Mouse (Mus musculus): ENCODE data around the gene Ptprz1.
"Not testable (repeated sequence)": the region's sequence is repeated elsewhere in the genome, so short reads cannot be mapped to it uniquely, and the experiment has no call there.

Ptprz1 gene

DNA sequence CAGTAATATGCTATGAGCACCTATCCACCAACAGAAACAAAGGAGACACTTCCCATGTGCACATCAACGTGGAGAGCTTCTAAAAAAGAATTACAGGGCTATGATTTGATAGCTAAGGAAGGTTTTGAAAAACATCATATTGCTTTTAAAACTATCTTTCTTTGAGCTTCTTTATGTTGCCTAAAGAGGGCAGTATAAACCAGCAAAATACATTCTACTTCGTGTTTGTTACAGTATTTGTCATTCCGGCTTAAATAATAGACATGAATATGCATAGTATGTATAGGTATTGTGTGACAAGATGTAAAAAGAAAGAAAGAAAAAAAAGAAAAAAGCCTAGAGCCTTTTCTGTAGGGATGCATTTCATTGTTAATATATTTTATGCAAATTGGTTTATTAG is 127.8 kb downstream of the Ptprz1 start:
- DNase-seq (ENCODE audit: low spot score in 2 of 2), result no peak

DNA sequence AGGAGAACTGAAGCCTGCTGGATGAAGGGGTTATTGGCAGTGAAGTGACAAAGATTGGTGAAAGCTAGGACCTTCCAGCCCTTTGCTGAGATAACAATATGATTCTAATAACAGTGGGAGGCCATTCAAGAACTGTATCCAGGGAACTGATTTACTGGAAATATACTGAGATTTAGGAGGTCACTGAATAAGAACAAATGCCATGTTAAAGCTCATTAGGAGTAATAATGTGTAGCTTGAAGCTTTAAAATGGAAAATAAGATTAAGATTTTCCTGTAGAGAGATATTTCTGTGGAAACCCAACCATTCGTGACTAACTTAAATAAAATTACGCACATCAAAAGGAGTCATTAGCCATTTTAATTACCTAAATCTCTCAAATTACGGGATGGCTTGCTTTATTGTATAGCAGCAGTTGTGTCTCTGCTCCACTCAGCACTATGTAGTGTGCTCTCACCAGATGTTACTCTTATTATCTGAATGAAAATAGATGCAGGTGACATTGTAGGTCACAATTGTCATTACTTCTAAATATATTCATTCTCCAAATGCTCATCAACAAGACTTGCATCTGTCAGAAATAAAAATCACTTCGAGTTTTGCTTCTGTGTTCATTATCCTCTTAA is 139.8 kb downstream of the Ptprz1 start:
- DNase-seq (ENCODE audit: low spot score in 2 of 2), result no peak

DNA sequence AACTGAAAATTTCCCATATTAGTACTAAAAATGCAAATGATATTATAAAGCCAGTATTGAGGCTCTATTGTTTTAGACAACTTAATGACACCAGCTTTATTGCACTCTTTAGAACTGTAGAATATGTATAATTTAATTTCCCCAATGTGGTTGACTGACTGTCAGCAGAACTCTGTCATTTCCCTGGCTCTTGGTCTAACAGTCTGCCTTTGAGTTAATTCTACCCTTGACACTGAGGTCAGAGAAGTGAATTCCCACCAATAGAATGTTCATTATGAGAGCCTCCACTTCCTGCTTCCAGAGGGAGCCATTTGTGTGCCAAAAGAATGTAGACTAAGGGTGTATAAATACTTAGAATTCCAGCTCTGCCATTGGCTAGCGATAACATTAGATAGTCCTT is 152.9 kb downstream of the Ptprz1 start:
- DNase-seq (ENCODE audit: low spot score in 2 of 2), result no peak

DNA sequence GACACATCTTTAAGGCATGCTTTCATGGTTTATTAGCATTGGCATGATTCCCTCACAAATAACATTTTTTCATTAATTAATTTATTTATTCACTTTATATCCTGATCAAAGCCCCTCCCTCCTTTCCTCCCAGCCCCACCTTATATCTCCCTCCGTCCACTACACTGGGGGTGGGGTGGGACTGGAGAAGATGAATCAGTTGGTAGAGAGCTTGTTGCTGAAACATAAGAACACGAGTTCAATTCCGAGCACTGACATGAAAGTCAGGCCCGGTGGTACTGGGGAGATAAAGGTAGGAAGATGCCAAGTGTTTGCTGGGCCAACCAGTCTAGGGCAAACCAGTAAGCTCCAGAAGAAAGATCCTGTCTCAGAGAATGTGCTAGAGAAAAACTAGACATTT is 173.5 kb downstream of the Ptprz1 start:
- no peak for DNase-seq (ENCODE audit: low spot score in 2 of 2)

DNA sequence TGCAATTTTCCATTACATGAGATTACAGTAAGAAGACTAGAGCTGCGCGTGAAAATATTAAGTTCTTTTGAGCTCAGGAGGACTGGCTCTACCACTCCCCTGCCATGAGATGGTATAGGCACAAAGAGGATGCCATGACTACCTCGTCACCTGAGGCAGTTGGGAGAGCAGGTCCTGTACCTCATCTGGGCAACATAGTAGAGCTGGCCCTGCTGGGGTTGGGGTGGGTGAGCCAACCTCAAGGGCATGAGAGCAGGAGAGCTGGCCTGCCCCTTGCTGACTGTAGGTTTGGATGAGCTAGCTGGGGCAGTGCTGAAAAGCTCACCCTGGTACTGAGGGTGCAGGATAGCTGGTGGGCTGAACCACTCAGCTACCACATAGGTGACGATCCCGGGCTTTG is 180.4 kb downstream of the Ptprz1 start:
- DNase-seq (ENCODE audit: low spot score in 2 of 2), result no peak

DNA sequence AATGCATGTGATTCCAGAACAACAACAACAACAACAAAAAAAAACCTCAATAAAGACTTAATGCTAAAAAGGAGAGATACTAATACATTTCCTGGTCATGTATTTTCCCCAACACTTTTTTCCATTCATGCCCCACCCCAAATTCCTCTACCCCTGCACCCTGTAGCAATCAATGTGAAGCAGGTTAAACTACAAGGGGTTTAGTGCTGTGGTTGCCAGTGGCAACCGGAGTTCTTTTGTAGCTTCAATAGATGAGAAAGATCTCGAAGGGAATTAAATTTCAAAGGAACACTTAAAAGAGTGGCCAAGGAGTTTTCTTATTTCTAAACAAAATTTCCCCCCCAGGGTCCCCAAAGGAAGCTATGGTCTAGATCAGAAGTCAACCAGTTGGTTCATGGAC is 200.8 kb downstream of the Ptprz1 start:
- DNase-seq (ENCODE audit: low spot score in 2 of 2), result no peak

DNA sequence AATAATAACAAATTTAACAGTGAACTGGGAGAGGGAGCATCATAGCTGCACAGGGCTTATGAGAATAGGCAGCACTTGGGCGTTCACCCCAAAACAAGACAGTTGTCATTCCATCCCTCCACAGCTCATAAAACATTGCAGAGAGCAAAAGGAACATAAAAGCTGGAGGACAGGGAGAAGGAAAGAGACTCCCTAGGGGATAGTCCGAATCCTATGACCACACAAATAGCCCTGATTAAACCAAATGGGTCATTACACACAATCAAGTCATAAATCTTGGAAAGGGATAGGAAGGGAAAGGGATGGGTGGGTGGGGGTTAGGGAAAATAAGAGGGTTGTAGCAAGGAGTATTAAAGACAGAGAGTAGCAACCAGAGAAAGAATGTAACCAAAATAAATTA is 203.0 kb downstream of the Ptprz1 start:
- no peak for DNase-seq (ENCODE audit: low spot score in 2 of 2)

DNA sequence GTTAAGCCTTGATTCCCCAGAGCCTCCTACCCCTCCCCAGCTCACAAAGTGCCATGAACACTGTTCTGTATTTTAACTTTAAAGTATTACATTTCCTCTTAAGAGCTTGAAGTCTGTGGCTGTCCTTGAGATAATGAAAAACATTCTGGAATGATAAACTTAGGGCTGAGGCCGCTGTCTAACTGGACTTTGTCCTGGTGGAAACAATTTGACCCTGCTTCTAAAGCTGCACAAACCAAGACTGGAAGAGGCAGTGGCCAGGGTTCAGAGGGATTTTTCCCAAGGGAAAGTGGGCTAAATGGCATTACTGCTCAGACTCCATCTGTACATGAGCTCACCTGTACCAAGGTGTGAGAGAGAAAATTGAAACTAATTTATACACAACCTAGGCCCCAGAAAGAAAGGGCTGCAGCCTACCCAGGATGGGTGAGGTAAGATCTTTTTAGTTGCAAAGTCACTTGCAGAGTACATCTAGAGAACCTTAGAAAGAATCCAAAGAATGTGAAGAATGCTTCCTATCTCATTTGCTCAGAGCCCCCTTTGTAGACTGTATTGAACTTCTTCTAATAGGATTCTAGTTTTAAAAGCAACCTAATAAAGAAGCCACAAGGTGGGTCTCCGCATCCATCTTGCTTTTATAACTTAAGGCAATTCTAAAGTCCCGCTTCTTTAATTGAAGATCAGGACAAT is 204.8 kb downstream of the Ptprz1 start:
- no peak for DNase-seq (ENCODE audit: low spot score in 2 of 2)

DNA sequence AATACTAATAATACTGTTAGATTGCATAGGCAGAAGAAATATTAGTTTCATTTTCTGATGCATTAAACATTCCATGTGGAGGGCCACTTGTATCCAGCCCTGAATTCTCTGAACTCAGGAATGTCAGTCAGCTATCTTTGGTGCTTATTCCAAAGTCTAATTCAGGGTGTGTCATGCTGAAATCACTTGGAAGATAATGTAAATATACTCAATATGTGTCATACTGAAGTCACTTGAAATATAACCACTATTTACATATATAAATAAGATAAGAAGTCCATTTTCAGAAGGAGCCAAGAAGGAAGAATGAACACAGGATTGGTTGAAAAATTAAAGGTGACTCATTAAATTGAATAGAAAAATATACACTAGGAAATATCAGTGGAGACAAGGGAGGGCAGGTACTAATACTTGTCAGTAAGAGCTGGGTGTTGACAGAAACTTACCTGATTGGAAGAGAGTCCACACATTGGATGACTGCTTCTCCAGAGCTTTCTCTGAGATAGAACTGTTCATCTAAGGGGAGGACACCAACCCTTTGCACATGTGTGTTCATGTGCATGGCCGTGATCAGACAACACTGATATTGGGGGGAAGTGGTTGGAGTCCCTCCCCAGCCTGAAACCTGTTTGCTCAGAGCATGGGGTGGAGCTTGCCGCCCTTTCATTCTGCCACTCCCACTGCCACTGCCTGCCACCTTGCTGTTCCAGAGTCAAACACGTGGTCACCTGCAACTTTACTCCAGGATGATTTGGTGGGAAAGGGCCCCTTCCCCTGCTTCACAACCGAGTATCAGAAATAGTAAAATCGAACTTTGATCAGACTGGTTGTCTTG is 209.5 kb downstream of the Ptprz1 start:
- DNase-seq (ENCODE audit: low spot score in 2 of 2), result no peak

DNA sequence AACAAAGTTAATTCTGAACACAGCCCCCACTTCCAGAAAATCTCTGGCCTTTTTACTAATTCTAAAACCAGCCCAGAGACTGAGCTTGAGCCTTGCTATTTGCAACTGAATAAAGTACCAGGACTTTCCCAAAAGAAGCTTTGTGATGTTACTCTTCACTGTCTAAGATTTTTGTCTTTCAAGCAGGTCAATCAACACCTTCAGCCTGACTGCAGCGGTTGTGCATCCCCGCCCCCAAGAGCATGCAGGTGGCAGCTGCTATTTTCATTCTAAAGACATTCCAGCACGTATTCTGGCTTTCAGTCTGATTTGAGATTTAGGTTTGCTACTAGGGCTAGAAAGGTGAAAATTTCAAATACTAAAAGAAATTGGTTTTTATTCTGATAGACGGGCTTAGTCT is 214.0 kb downstream of the Ptprz1 start:
- not testable (repeated sequence) for DNase-seq (ENCODE audit: low spot score in 2 of 2)

DNA sequence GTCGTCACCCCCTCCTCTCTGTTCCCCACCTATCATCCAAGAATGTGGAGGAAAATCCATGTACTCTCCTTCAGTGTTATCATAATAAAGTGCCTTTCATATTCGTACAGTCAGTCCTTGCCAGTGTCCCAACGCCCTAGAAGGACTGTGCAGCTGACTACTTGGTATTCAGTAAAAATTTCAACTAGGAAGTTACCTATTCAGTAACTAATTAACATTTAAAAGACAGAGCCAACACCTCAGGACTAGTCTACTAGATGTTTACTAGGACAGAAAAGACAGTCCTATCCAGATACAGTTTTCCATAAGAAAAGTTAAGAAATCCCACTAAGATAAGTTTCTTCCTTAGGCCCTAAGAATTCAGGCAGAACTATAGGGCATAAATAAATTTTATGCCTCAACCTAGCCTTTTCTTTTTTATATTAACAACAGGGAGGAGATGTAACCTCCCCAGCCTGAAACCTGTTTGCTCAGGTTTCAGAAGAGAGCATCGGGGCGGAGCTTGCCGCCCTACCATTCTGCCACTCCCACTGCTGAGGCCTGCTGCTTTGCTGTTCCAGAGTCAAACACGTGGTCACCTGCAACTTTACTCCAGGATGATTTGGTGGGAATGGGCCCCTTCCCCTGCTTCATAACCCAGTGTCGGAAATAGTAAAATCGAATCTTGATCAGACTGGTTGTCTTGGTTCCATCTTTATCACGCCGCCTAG is 215.2 kb downstream of the Ptprz1 start:
- DNase-seq (ENCODE audit: low spot score in 2 of 2), result not testable (repeated sequence)
